In the genomic region with DNA sequence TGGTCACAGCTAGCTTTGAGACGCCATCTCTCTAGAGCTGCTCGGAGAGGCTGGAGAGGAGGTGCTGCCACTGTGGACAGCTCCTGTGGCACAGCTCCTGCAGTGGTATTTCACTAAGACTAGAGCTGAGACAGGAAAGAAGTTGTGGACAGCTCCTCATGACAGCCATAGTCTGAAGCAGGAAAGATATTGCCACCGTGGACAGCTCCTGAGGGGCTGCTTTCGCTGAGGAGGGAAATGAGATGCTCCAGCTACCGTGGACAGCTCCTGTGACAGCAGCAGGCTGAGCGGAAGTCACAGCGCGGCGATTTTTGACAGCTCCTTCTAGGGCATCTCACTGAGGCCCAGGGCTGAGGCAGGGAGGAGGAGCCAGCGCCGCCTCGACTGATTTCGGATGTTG, we compare ENCODE assay signal across 8 mouse cellular contexts. TPM values are rescaled to one million over a fixed set of nuclear protein-coding genes. Genes with fewer than 3 reads are reported as not detected.
DNase-seq lines count a peak whose midpoint lies in the region; ATAC-seq lines count a peak whose summit lies in the region.

No protein-coding gene starts in this region.

- no peak overlapping the region for H3K4me2 ChIP-seq in embryonic facial prominence, embryonic 11.5 days (ENCODE audit: low read depth, low read length)
- H3K4me2 ChIP-seq in heart, embryonic 11.5 days = peak overlapping the region; percentile 32
- no peak overlapping the region for H3K4me2 ChIP-seq in lung, embryonic 16.5 days (ENCODE audit: low read depth, low read length)

- H3K9ac ChIP-seq in embryonic facial prominence, embryonic 11.5 days (replicated peaks; ENCODE audit: low read length) = no peak overlapping the region
- no peak overlapping the region for H3K9ac ChIP-seq in heart, embryonic 11.5 days (ENCODE audit: low read depth, low read length)
- no peak overlapping the region for H3K9ac ChIP-seq in lung, embryonic 16.5 days (ENCODE audit: low read length)

- H3K36me3 ChIP-seq in embryonic facial prominence, embryonic 11.5 days (replicated peaks; ENCODE audit: control insufficient read depth, insufficient read depth, low read depth, low read length) = no peaks in the 10 kb centered on the region
- no peaks in the 10 kb centered on the region for H3K36me3 ChIP-seq in heart, embryonic 11.5 days (ENCODE audit: control insufficient read depth, insufficient read depth, low read length)
- H3K36me3 ChIP-seq in lung, embryonic 16.5 days (ENCODE audit: control insufficient read depth, insufficient read depth, low read length) = no peaks in the 10 kb centered on the region

- peak; percentile 88 for ATAC-seq in embryonic facial prominence, embryonic 11.5 days (replicated peaks; ENCODE audit: insufficient number of reproducible peaks, low FRiP score, low TSS enrichment, low read depth)
- peak; percentile 80 for ATAC-seq in heart, embryonic 11.5 days (replicated peaks; ENCODE audit: insufficient number of reproducible peaks, low FRiP score, low TSS enrichment)
- peak; percentile 98 for ATAC-seq in lung, embryonic 16.5 days (ENCODE audit: low read depth)
- ATAC-seq in neutrophil, adult 5-6 weeks (ENCODE audit: extremely low read depth, insufficient number of reproducible peaks, low FRiP score, poor library complexity, severe bottlenecking) = peak; percentile 64; the same call in 1 of the 2 replicates

- H3K4me3 ChIP-seq in embryonic facial prominence, embryonic 11.5 days (ENCODE audit: low read depth, low read length) = no peak overlapping the region
- no peak overlapping the region for H3K4me3 ChIP-seq in heart, embryonic 11.5 days (ENCODE audit: low read depth, low read length)
- no peak overlapping the region for H3K4me3 ChIP-seq in lung, embryonic 16.5 days (ENCODE audit: low read length)

- no peaks in the 10 kb centered on the region for H3K27me3 ChIP-seq in embryonic facial prominence, embryonic 11.5 days (ENCODE audit: control insufficient read depth, insufficient read depth, low read length)
- H3K27me3 ChIP-seq in heart, embryonic 11.5 days (ENCODE audit: control insufficient read depth, insufficient read depth, low read length) = 0 out of 2 replicates have a peak, but pooled peaks cover 2% of the 10 kb centered on the region
- H3K27me3 ChIP-seq in lung, embryonic 16.5 days (ENCODE audit: control insufficient read depth, insufficient read depth, low read depth, low read length) = no peaks in the 10 kb centered on the region

- H3K9me3 ChIP-seq in embryonic facial prominence, embryonic 11.5 days (replicated peaks; ENCODE audit: control insufficient read depth, low read length) = no peaks in the 10 kb centered on the region
- H3K9me3 ChIP-seq in heart, embryonic 11.5 days (replicated peaks; ENCODE audit: control insufficient read depth, low read length) = no peaks in the 10 kb centered on the region
- no peaks in the 10 kb centered on the region for H3K9me3 ChIP-seq in lung, embryonic 16.5 days (ENCODE audit: control insufficient read depth, low read length)

- H3K27ac ChIP-seq in embryonic facial prominence, embryonic 11.5 days (replicated peaks; ENCODE audit: low read depth, low read length) = no peak overlapping the region
- no peak overlapping the region for H3K27ac ChIP-seq in heart, embryonic 11.5 days (ENCODE audit: low read depth, low read length)
- H3K27ac ChIP-seq in lung, embryonic 16.5 days (ENCODE audit: low read length) = no peak overlapping the region

- 4% methylated on average over 13 of the region's 13 CpGs for WGBS in embryonic facial prominence, embryonic 11.5 days
- 3% methylated on average over 13 of the region's 13 CpGs for WGBS in heart, embryonic 11.5 days (ENCODE audit: insufficient replicate concordance)
- WGBS in lung, embryonic 16.5 days = 3% methylated on average over 13 of the region's 13 CpGs

- peak; percentile 7 to 24 for DNase-seq in right cerebral cortex, adult 2 months (ENCODE audit: low spot score in 2 of 2)
- DNase-seq in right cerebral cortex, postnatal 36 days (ENCODE audit: low spot score in 2 of 2) = no peak
- peak; percentile 94 for DNase-seq in embryonic facial prominence, embryonic 11.5 days (ENCODE audit: low spot score)
- peak; percentile 43 to 76 for DNase-seq in kidney, adult 8-10 months
- peak; percentile 62 for DNase-seq in thymus, postnatal 25 days

- H3K4me1 ChIP-seq in embryonic facial prominence, embryonic 11.5 days (ENCODE audit: control insufficient read depth, insufficient read depth, low read length) = no peaks in the 10 kb centered on the region
- no peaks in the 10 kb centered on the region for H3K4me1 ChIP-seq in heart, embryonic 11.5 days (ENCODE audit: control insufficient read depth, insufficient read depth, low read length)
- no peaks in the 10 kb centered on the region for H3K4me1 ChIP-seq in lung, embryonic 16.5 days (replicated peaks; ENCODE audit: control insufficient read depth, insufficient read depth, low read length)

RNA-seq across cellular contexts. Expression of a gene that starts 15.4 kb away (rescaled TPM):
- 61.3 and 67.5 TPM in 2 replicates for polyA plus RNA-seq in embryonic facial prominence, embryonic 11.5 days (2014; fragmentation: Nextera tagmentation; extraction: Ambion mirVana)
- 29.5 and 31.0 TPM in 2 replicates for polyA plus RNA-seq in heart, embryonic 11.5 days (2014; fragmentation: Nextera tagmentation; extraction: Ambion mirVana)
- 49.3 and 49.8 TPM in 2 replicates for polyA plus RNA-seq in lung, embryonic 16.5 days (2015; fragmentation: Nextera tagmentation; extraction: Ambion mirVana)
- 29.3 and 32.6 TPM in 2 replicates for total RNA-seq in neutrophil, adult 5-6 weeks (2017)

RNA-seq across cellular contexts. Expression of a gene that starts 26.4 kb away (rescaled TPM):
- 0.29 and 0.53 TPM in 2 replicates for polyA plus RNA-seq in embryonic facial prominence, embryonic 11.5 days (2014; fragmentation: Nextera tagmentation; extraction: Ambion mirVana)
- polyA plus RNA-seq in heart, embryonic 11.5 days (2014; fragmentation: Nextera tagmentation; extraction: Ambion mirVana) = not detected in 2 replicates
- polyA plus RNA-seq in lung, embryonic 16.5 days (2015; fragmentation: Nextera tagmentation; extraction: Ambion mirVana) = not detected in 2 replicates
- total RNA-seq in neutrophil, adult 5-6 weeks (2017) = not detected in 2 replicates

RNA-seq across cellular contexts. Expression of a gene that starts 54.8 kb away (rescaled TPM):
- polyA plus RNA-seq in embryonic facial prominence, embryonic 11.5 days (2014; fragmentation: Nextera tagmentation; extraction: Ambion mirVana) = 10.3 and 11.6 TPM in 2 replicates
- 9.8 and 11.9 TPM in 2 replicates for polyA plus RNA-seq in heart, embryonic 11.5 days (2014; fragmentation: Nextera tagmentation; extraction: Ambion mirVana)
- 9.5 and 10.5 TPM in 2 replicates for polyA plus RNA-seq in lung, embryonic 16.5 days (2015; fragmentation: Nextera tagmentation; extraction: Ambion mirVana)
- total RNA-seq in neutrophil, adult 5-6 weeks (2017) = 17.9 and 18.5 TPM in 2 replicates

RNA-seq across cellular contexts. Expression of a gene that starts 54.9 kb away (rescaled TPM):
- 18.6 and 19.4 TPM in 2 replicates for polyA plus RNA-seq in embryonic facial prominence, embryonic 11.5 days (2014; fragmentation: Nextera tagmentation; extraction: Ambion mirVana)
- 24.4 and 26.4 TPM in 2 replicates for polyA plus RNA-seq in heart, embryonic 11.5 days (2014; fragmentation: Nextera tagmentation; extraction: Ambion mirVana)
- 8.0 and 8.4 TPM in 2 replicates for polyA plus RNA-seq in lung, embryonic 16.5 days (2015; fragmentation: Nextera tagmentation; extraction: Ambion mirVana)
- 8.3 and 11.4 TPM in 2 replicates for total RNA-seq in neutrophil, adult 5-6 weeks (2017)

Comparison
In these comparisons a context has a peak if more than half of its experiments do, and no peak if none do; other contexts are left out.
1. DNase-seq: peak in right cerebral cortex, adult 2 months (2 of 2), embryonic facial prominence, embryonic 11.5 days (single experiment), kidney, adult 8-10 months (2 of 2) and thymus, postnatal 25 days (single experiment); none in right cerebral cortex, postnatal 36 days (0 of 2).
2. Peak in every context shown above with its lines, with median percentiles within 50 percentile points of each other: ATAC-seq.